Mouse (Mus musculus) neutrophil, adult 5-6 weeks (primary cell): ENCODE results near the gene Slc15a2. TPM values are rescaled to one million over a fixed set of nuclear protein-coding genes. Genes with fewer than 3 reads are reported as not detected.

ENCODE experiments used
- ATAC-seq: fragments of 151-379, 151-347 bp; 2 replicates; pipeline ENCODE4 v1.8.0; 2017; ENCODE audit warnings: mild to moderate bottlenecking, moderate TSS enrichment; ENCODE audit not compliant: insufficient number of reproducible peaks, poor library complexity, low FRiP score, severe bottlenecking; ENCODE audit errors: extremely low read depth
- total RNA-seq: library from RNA; stranded (forward); fragments of 200-1000 nt; gene quantifications from 2 replicates; pipeline ENCODE4 v1.2.3, GENCODE M21; 2017

The Slc15a2 gene
- total RNA-seq, 1 experiment from 2014 or later, result 75.4 TPM

DNA sequence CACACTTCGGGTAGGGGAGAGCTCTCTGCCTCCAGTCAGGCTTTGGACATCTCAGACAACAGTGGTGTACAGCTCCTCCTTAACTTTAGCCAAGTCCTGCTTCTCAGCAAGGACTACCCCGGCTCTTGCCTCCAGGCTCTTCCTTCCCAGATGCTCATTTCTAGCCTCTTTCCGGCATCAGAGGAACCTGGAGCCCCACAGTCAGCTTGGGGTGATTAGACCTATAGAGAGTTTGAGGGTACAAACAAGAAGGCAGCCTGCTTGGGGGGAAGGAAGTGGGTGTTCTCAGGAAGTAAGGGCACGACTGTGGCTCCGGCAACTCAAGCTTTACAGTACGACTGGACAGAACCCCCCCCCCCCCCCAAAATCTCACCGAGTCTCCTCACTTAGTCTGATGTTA is 76.0 kb downstream of the Slc15a2 start:
- peak; percentile 21; the same call in 1 of the 2 replicates for ATAC-seq

DNA sequence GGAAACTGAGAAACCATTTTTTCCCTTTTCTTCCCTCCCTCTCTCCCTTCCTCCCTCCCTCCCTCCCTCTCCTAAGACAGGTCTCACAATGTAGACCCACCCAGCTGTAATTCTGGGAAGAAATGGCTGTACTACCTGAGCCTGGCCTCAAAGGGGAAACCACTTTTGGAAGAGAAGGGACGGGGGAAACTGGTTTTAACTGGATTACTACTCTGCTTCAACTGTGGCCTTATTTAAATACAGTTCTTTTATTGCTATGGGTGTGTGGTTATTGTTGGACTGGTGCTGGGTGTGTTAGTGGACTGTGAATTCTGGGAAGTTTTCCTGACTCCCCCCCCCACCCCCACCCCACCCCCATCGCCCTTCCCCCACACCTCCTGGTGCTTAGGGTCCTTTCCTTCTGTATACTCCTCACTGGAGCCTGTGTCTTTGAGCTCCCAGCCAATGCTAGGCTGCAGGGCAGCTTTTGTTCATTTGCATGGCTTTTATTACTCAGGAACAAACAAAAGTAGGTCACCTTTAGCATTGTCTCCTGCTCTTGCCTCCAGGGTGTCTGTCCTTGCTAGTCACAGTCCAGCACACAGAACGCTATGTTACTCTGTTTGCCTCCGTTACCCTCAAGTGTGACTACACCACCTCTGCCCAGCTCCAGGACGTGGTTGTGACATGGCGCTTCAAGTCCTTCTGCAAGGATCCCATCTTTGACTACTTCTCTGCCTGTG is 76.9 kb downstream of the Slc15a2 start:
- no peak for ATAC-seq

DNA sequence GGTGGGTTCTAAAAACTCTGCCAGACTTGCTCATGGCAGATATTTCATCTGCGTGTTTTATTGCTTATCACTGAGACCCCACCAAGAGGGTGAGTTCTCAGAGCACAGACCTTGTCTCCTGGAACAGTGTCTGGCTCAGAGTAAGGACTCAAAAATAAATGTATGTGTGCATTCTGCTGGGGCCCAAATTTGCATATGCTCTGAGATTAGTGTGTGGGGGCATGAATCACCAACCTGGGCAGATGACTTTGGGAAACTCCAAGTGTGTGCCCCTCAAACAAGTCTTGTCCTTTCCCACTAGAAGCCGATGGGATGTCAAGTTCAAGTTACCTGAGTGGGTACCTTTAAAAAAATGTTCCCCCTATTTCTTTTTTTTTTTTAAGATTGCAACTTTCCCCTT is 84.3 kb downstream of the Slc15a2 start:
- ATAC-seq, result no peak

Other genes with a start within 250 kb of the Slc15a2 start
- gene Casr, start 222.8 kb downstream of the Slc15a2 start, total RNA-seq, result not detected in 2 replicates
- 50.7 and 56.0 TPM in 2 replicates for gene Cd86, start 118.9 kb downstream of the Slc15a2 start, total RNA-seq
- gene Ildr1, start 91.0 kb downstream of the Slc15a2 start, total RNA-seq, result 3.8 and 4.4 TPM in 2 replicates
- gene Iqcb1, start 43.4 kb upstream of the Slc15a2 start, total RNA-seq, result 19.4 and 26.1 TPM in 2 replicates
- gene Eaf2, start 90.0 kb upstream of the Slc15a2 start, total RNA-seq, result 5.0 and 7.6 TPM in 2 replicates
- gene Golgb1, start 90.2 kb upstream of the Slc15a2 start, total RNA-seq, result 42.7 and 44.3 TPM in 2 replicates
- 537 and 551 TPM in 2 replicates for gene Hcls1, start 150.0 kb upstream of the Slc15a2 start, total RNA-seq
- gene Fbxo40, start 205.5 kb upstream of the Slc15a2 start, total RNA-seq, result 0.47 and 0.61 TPM in 2 replicates
- gene Polq, start 226.8 kb upstream of the Slc15a2 start, total RNA-seq, result 4.4 TPM in 2 replicates